Mouse (Mus musculus): ENCODE results near the gene Slc25a39.
A peak's percentile ranks its signal among the peaks of the same experiment; 100 is the strongest.
"Not testable (repeated sequence)": the region's sequence is repeated elsewhere in the genome, so short reads cannot be mapped to it uniquely, and the experiment has no call there.

Gene Slc25a39

DNA sequence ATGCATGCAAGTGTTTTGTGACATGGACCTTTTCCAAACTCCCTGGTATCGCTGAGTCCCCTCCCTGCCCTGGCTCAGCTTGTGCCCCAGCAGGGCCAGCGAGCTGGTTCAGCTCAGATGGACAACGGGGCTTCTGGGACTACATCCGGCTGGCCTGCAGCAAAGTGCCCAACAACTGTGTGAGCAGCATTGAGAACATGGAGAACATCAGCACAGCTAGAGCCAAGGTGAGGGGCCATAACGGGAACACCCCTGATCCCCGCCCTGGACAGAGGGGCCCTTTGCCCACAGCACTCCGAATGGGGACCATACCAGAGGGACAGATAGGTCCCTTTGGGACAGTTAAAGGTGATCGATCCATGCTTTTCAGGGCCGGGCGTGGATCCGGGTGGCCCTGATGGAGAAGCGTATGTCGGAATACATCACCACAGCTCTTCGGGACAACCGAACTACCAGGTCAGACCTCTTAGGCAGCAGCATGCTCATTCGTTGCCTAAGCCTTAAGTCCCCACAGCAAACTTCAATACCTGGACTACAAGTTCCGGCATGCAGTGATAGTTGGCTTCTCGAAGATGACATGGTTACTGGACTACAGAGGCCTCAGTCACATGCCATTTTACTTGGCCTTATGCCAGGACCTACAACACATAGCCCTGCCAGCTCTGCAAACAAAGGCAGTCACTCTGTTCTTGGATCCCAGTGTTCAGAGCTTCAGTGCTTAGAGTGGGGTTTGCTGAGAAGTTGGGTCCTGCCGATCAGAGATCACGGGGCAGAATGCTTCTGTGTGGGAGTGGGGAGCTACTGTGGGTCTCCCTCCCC is 9.5 kb downstream of the Slc25a39 start:
- no peak for DNase-seq (ENCODE audit: extremely low spot score, low spot score)

DNA sequence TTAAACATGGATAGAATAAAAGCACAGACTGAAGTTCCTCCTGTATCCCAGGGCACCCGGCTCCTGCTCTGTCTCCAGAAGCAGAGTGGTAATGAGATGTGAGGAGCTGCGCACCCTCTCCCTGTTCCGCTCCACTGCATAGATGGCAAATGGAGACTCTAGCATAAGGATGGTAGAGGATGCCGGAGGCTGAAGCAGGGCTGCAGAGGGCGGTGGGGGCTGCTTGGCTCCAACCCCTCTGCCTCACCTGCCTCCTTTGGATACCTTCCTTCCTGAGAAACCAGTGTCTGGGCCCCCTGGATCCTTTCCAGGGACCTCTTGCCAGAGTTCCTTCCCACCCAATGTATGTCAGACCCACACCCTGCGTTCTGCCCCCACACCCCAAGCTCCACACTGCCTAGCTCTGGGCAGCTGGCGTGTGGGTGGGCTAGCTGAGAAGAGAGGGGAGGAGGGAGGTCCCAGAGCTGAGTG is 11.0 kb downstream of the Slc25a39 start:
- no peak for DNase-seq (ENCODE audit: extremely low spot score, low spot score)

DNA sequence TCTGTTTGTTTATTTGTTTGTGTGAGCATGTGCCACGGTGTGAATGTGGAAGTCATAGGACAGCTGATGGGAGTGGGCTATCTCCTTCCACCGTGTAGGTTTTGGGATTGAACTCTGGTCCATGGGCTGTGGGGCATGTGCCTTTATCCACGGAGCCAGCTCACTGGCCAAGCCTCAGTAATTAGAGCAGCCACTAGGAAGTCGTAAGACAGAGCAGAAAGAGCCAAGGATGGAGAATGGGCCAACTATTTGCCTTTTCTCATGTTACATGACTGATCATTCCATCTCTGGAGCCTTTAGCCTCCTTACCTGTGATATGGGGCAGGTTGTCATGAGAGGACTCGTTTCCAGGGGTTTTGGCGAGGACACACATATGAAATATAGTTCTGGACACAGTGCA is 11.5 kb downstream of the Slc25a39 start:
- DNase-seq (ENCODE audit: extremely low spot score, low spot score), result no peak

DNA sequence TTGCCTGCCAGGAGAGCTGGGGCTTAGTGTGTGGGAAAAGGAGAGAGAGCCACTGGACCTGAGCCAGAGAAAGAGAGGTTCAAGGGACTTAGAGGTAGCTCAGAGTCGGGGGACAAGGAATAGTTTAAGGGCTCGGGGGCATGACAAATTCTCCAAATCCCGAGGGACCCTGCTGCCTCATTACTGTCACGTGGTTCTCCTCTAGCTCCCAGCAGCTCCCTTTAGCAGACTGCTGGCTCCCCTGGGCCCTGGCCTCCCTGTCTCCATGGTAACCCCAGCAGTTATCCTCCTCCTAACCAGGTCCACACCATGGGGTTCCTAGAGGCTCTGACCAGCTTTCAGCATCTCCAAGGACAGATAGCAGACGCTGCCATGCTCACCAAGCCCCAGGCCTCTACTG is 12.5 kb downstream of the Slc25a39 start:
- DNase-seq (ENCODE audit: extremely low spot score, low spot score), result no peak

DNA sequence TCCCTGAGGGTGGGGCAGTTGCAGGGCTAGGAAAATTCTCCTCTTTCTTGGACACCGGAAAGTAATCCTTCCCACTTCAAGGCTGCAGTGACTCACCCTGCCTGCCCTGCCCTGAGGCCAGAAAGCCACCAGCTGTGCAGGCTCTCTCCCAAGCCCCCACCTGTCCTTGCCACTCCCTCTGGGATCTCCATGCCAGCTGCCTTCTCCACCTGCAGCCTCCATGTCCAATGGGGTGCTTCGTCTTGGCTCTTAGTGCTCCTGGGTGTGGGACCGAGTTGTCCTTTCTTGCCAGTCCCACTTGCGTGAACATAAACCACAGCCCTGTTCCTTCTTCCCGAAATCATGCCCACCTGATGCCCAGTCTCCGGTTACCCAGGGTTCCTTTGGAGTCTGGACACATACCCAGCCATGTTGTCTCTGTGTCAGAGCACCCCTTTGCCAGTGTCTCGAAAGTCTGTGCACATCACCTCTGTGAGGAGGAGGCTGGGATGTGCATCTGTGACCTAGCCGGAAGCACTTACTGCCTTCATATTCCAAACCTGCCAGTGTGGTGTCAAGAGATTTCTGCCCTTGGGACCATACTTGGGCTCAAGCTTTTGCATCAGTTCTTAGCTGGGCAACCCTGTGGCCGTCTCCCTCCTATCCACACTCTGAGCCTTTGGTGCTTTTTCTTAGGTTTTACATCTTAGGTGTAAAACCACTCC is 13.2 kb downstream of the Slc25a39 start:
- DNase-seq (ENCODE audit: extremely low spot score, low spot score), result no peak

DNA sequence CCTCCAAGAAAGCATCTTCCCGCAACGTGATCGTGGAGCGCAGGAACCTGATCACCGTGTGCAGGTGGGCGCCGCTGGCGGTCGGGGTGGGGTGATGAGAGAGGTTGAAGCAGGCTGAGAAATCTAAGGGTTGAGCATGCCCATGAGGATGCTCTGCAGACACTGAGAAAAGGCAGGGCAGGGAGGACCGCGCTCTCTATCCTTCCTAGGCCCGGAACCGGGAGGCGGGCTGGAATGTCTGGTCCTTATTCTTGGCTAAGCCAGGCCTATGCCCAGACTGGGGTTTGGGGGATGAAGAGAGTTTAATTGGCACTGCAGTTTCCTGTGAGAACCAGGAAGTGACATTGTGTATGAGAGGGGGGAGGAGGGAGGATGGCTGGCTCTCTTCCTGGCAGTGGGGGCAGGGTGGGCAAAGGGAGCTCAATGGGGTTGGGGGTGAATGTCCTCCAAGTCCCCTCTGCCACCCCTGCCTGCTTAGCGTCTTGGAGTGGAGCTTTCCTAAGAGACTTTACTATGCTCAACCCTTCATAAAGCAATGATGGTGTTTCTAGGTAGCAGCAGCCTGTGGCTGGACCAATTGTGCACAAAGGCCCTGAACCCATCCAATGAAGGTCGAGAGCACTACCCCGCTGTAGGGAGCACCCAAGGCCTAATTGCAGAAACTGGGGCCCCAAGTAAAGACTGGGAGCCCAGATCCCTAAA is 13.9 kb downstream of the Slc25a39 start:
- no peak for DNase-seq (ENCODE audit: extremely low spot score, low spot score)

DNA sequence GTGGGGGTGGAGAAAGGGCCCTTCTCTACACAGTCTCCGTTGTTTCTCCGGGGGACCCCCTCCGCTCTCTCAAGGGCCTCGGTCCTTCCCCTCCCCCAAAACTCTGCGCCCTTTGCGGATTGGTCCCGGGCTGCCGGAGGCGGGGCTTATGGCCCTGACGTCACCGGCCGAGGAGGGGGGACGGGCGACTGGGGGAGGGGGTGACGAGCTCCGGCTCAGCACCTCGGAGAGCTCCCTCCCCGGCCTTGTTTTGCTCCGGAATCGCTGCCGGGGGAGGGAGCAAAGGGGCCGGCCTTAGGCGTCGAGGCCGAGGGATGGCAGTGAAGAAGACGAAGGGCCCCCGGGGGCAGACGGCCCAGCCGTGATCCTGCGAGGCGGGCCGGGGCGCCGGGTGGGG is 14.5 kb downstream of the Slc25a39 start, which contains the start of gene Rundc3a:
Gene Rundc3a (plus strand): TSS at position 166 of the 397 bp plus-strand sequence.
- peak; percentile 94 for DNase-seq (ENCODE audit: extremely low spot score, low spot score)

DNA sequence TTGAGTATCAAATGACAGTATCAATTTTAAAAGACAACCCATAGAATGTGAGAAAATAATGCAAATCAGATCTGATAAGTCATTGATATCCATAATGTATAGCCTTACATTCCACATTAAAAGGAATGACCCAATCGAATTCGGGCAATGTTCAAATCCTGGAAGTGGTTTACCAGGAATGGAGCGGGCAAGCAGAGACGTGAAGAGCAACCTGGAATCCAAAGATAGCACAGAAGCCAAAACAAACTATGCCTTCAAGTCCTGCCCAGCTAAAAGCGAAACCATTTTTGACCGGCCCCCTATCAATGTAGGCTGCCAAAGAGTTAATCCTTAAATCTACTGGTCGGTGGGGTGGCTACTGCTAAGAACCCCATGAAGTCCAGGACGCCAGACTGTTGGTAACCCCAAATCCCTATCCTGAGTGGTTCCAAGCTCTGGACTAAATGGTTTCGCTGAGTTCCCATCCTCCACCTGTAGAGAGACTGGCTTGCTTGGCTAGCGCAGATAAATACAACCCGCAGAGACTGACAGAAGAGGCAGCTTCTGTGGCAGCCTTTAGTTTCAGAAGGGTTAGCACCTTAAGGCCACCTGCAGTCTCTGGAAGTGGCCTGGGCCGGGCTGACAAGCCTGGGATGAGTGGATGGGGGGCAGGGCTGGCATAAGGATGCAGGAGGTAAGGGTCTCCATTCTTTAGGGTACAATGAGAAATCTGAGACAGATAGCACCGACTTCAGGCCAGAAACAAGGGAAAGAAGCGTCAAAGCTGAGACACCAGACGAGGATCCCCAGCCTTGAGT is 15.1 kb downstream of the Slc25a39 start:
- DNase-seq (ENCODE audit: extremely low spot score, low spot score), result no peak

DNA sequence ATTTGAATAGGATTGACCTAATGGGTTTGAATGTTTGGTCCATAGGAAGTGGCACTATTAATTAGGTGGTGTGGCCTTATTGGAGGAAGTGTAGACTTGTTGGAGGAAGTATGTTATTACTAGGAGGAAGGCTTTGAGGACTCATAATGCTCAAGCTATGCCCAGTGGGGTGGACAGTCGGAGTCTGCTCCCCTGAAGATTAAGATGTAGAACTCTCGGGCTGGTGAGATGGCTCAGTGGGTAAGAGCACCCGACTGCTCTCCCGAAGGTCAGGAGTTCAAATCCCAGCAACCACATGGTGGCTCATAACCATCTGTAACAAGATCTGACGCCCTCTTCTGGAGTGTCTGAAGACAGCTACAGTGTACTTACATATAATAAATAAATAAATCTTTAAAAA is 18.3 kb downstream of the Slc25a39 start:
- DNase-seq (ENCODE audit: extremely low spot score, low spot score), result not testable (repeated sequence)

DNA sequence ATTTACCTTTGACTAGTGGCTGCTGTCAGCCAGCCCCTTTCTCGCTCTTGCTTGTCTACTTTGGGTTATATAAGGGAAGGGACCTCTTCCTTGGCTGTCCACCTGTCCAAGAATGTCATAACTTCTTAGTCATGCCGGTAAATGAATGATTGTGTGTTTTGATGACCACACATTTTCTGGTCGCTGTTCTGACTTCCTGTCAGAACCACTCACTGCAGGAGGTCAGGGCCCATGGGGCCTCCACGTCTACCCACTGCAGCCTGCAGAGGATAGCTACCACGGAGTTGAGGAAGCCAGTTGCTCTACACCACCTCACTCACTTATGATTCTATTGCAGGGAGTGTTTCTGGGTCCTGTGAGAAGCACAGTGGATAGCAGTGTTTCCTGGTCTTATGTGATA is 21.6 kb downstream of the Slc25a39 start:
- DNase-seq (ENCODE audit: extremely low spot score, low spot score), result no peak

DNA sequence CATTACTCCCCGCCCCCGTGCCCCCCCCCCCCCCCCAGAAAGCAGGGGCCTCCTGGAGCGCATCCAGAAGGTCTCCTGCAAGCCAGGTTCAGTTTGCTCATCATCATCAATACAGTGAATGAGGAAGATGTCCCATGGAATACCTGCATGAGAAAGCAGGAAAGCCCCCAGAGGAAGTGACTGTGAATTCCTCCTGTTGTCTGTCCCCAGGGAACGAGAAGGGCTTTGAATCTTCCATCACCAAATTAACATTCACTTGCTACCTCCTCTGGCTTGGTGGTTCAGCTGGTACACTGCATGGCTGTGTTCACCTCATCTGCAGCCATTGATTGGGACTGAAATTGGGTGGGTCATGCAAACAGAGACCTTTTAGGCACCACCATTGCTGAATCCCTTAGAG is 22.7 kb downstream of the Slc25a39 start:
- DNase-seq (ENCODE audit: extremely low spot score, low spot score), result no peak

DNA sequence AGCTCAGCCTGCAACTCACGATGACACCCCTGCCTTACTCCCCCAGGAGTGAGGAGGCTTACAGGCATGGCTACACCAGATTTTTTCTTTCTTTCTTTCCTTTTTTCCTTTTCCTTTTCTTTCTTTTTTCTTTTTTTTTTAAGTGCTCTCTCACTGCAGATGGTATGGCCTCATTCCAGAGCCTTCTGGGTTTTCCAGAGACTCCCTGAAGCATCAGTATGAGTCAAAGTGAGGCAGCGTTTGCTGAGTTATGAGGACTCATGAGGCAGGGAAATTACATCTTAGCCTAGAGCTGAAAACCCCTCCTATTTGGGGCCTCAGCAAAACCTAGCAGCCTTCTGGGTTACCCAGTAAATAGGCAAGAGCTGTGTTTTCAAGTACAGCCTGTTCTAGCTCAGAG is 23.3 kb downstream of the Slc25a39 start:
- DNase-seq (ENCODE audit: extremely low spot score, low spot score), result no peak

DNA sequence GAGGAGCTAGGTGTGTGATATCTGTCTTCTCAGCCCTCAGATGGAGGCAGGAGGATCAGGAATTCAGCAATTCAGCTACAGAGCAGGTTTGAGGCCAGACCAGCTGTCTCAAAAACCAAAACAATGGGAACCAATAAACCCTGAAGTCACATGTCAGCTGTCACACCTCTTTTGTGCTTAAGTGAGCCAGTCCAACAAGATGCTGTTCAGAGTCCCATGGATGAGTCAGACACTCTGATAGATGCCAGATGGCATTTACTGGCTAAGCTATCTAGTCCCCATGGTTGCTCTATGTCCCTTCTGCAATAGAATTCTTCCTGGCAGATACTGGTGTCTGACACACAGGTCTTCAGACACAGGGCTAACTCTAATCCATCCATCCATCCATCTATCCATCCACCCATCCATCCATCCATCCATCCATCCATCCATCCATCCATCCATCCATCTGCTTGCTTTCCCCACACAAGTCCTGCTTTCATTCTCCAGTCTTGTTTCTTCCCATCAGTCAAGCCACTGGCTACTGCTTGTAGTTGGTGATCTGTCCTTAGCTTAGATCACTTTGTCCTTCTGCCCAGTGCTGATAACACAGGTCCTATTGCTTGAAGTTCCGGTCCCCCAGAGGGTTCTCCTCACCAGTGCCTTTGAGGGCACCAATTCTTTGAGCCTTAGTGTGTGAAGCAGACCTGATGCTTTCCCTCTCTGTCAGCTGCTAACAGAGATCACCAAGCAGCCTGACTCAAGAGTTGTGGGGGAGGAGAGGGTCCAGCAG is 24.2 kb downstream of the Slc25a39 start:
- DNase-seq (ENCODE audit: extremely low spot score, low spot score), result no peak

DNA sequence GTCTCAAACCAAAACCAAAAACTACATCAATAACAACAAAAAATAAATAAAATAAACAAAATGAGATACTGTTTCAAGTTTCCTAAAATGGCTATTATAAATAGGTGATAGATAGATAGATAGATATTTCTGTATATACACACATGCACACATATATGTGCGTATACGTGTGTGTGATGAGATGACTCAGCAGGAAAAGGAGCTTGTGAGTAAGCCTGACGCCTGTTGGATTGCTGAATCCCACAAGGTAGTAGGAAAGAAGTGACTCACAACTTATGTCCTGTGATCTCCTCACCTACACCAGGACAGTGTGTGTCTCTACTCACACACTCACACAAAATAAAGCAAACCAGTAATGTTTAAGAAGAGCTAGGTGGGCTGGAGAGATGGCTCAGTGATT is 25.0 kb downstream of the Slc25a39 start:
- no peak for DNase-seq (ENCODE audit: extremely low spot score, low spot score)

DNA sequence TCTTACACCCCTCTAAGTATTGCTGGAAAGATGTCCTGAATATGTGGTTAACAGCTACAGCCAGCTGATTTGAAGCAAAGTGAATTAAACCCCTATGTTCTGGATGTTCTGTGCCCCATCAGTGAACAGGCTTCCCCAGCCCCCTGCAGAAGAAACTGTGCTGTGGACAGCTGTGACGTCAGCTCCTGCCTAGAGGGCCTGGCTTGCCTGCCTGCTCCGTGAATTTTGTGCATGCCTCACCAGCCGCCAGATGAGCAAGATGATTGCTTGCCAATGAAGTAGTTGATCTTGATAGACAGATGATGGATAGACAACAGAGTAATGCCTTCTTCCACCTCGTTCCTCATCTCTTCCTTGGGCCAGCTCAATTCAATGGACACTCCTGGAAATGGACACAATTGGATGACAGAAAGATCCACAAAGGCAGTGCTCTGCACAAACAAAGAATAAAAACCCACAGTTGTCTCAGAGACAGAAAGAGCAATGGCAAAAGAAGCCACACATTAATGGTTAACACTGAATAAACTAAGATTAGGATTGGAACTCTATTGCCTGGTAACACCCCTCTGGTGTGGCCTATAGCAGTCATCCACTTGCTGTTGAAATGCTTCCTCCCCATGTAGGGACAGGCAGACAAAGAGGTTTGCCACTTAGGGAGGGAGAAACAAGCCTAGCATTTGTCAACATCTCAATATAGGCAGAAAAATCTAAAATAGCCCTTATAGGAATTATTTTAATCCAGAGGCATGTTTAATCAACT is 26.2 kb downstream of the Slc25a39 start:
- no peak for DNase-seq (ENCODE audit: extremely low spot score, low spot score)

DNA sequence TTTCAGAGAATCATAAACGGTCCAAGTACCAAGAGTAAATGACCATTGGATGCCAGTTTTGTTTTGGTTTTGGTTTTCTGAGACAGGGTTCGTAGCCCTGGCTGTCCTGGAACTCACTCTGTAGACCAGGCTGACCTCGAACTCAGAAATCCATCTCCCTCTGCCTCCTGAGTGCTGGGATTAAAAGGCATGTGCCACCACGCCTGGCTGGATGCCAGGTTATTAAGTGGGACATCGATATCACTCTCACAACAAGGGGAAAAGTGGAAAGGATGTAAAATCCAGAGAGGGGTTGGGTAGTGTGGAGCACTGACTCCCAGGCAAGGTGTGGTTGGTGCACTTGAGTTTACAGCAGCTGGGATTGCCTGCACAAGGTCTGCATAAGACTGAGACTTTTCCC is 27.7 kb downstream of the Slc25a39 start:
- no peak for DNase-seq (ENCODE audit: extremely low spot score, low spot score)

DNA sequence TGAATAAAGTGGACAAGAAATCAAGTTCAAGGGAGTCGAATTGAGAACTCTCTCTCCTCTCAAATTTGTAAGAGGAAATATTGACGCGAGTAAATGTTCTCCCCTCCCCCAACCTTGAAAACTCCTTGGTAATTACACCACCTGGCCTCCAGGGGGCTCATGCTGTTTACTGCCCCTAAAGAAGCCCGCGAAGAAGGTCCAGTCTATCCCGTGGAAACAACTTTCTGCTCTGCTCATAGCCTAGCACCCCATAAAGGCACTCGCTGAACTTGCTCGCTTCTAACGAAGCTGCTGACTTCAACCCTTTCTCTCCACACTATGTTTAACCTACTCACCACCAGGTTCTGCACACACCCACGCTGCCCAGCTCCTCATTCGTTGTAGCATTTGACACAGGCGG is 30.6 kb downstream of the Slc25a39 start:
- DNase-seq (ENCODE audit: extremely low spot score, low spot score), result no peak

DNA sequence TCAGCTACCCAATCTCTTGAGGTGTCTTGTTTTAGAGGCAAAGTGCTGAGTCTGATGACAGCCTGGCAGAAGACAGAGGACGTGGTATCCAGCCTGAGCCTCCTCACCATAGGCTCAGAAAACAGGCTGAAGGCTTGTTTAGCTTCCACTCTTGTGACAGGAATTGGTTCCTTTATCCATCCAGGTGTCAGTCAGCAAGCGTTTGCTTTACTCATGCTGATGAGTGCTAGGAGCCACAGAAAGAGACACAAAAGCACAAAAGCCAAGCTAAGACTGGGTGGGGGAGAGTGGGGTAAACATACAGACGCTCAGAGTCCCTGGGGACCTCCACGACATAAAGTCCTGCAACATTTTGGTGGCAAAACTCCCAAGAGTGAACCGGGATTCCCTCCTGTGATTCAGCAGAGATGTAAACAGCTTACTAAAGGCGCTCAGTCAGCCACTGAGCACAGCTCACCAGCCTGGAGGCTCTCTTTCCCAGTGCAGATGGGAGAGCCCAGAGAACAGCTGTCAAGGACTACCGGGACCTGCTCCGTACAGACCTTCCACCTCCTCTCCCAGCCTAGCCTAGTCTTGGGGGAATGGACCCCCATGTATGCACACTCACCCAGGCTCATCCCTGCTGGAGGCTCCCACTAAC is 31.4 kb downstream of the Slc25a39 start:
- no peak for DNase-seq (ENCODE audit: extremely low spot score, low spot score)
